Mouse (Mus musculus) subcutaneous adipose tissue, adult 2 months (tissue): ENCODE data around the gene Klrb1f. TPM values are rescaled to one million over a fixed set of nuclear protein-coding genes. Genes with fewer than 3 reads are reported as not detected.

Source experiments
- polyA plus RNA-seq: library from polyadenylated mRNA; depleted of rRNA; stranded (reverse); fragments of >200 nt; gene quantifications from 2 replicates; pipeline ENCODE4 v1.2.3, GENCODE M21; 2012; ENCODE audit warnings: low replicate concordance; rRNA removed

Gene Klrb1f
- 0.21 and 0.48 TPM in 2 replicates for polyA plus RNA-seq

DNA sequence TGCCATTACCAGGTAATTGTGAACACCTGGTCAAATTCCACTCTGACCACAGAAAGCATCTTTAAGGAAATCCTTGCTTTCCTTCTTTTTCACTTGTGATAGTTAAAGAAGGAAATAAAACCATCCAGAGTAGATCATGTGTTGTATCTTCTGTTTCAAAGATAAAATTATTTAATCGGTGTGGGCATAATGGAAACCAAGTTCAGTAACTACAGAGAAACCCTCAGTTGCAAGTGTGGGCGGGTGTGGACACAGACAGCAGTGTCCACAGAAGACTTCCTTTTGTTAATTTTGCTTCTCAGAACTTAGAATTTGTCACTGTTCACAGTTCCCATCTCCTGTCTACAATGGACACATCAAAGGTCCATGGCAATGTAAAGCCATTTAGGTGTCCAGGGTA is at the start of gene Klrb1f:
Gene Klrb1f (plus strand): TSS at position 301 of the 400 bp plus-strand sequence.

DNA sequence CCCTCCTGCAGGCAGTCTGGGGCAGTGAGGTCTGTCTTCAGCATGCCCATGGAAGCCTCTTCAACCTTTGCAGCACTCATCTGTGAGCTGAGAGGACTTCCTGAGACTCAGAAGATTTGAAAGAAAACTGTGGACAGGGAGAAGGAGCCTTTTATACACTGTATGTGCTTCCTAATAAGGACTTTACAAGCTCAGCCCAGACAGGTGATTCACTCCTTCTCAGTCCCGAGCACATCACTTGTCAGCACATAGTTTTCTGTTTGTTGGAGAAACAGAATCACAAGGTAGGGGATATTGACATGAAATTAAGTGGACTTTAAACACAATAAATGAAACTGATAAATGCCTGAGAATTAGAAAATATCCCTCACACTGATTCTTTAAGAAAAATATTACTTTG is 55.1 kb downstream of the Klrb1f start, which contains the start of gene Clec2e:
Gene Clec2e (minus strand): TSS at position 120 of the 400 bp plus-strand sequence.

Other genes with a start within 250 kb of the Klrb1f start
- not detected in 2 replicates for gene Gm44511, start 219.6 kb upstream of the Klrb1f start, polyA plus RNA-seq
- gene Klrb1b, start 219.6 kb upstream of the Klrb1f start, polyA plus RNA-seq = 0.70 and 0.76 TPM in 2 replicates
- gene Clec2i, start 158.3 kb upstream of the Klrb1f start, polyA plus RNA-seq = 0.99 and 1.3 TPM in 2 replicates
- gene BC035044, start 154.8 kb upstream of the Klrb1f start, polyA plus RNA-seq = 1.6 and 2.6 TPM in 2 replicates
- gene Clec2g, start 111.5 kb upstream of the Klrb1f start, polyA plus RNA-seq = not detected in 2 replicates
- gene Clec2e, start 55.0 kb downstream of the Klrb1f start, polyA plus RNA-seq = 0.16 TPM in 1 of 2 replicates, not detected in the other
- 75.5 and 125 TPM in 2 replicates for gene Clec2d, start 134.7 kb downstream of the Klrb1f start, polyA plus RNA-seq
- gene Cd69, start 229.5 kb downstream of the Klrb1f start, polyA plus RNA-seq = 0.19 and 0.53 TPM in 2 replicates